Mouse (Mus musculus): ENCODE results near the gene Rbm42.

- TF ChIP-seq GATA1 (IDR thresholded peaks at IDR 0.05; ENCODE audit: low read length) (no peak), TAL1 (IDR thresholded peaks at IDR 0.05; ENCODE audit: low read length) (no peak)
These were observed 49.5 kb downstream of the Rbm42 start for GRCm38 (mm10) chr7:30600651-30601050.
